Mouse (Mus musculus) liver, adult 2 months (tissue): ENCODE data around the gene Wnt9a.

Experiments used
- CTCF ChIP-seq: fragments of 200-500 bp; IDR thresholded peaks from 2 replicates; pipeline ENCODE4 v1.5.1; 2011; ENCODE audit warnings: low read depth, low read length, control low read depth
- POLR2A ChIP-seq: fragments of 200-500 bp; IDR thresholded peaks from 2 replicates; pipeline ENCODE4 v1.6.1; 2011; ENCODE audit warnings: low read length, control low read depth; ENCODE audit not compliant: insufficient read depth; ENCODE audit errors: extremely low read depth

GRCm38 (mm10) chr11:59377999-59378398, 71.3 kb downstream of the Wnt9a start:
- TF ChIP-seq CTCF (no peak), POLR2A (no peak)
